Mouse (Mus musculus): ENCODE measurements around the gene Hapln2. TPM values are rescaled to one million over a fixed set of nuclear protein-coding genes. Genes with fewer than 3 reads are reported as not detected.

Hapln2 gene
- polyA plus RNA-seq, 1 experiment from 2014 or later: 0.18 TPM

GRCm38 (mm10) chr3:87996971-87997614, 30.3 kb downstream of the Hapln2 start:
- H3K9me3 ChIP-seq (replicated peaks; ENCODE audit: control insufficient read depth, low read length): no peaks in the 10 kb centered on the region
- peak overlapping the region; percentile 53 for H3K9ac ChIP-seq (ENCODE audit: low read length)
- H3K4me1 ChIP-seq (ENCODE audit: control insufficient read depth, insufficient read depth, low read length): peaks cover 18% of the 10 kb centered on the region
- no peaks in the 10 kb centered on the region for H3K36me3 ChIP-seq (ENCODE audit: control insufficient read depth, insufficient read depth)
- WGBS: under 1% methylated on average over 49 of the region's 49 CpGs
- peak overlapping the region; percentile 60 for H3K4me2 ChIP-seq (ENCODE audit: low read depth, low read length)
- H3K27ac ChIP-seq (ENCODE audit: low read length): no peak overlapping the region
- peaks cover 100% of the 10 kb centered on the region for H3K27me3 ChIP-seq (ENCODE audit: control insufficient read depth, insufficient read depth, low read length)
- ATAC-seq (replicated peaks; ENCODE audit: extremely low read depth, insufficient read depth, low FRiP score): no peak
- H3K4me3 ChIP-seq (ENCODE audit: low read length): peak overlapping the region; percentile 46

- peaks cover 18% of the 10 kb centered on the region for H3K4me1 ChIP-seq (ENCODE audit: control insufficient read depth, insufficient read depth, low read length)
- no peaks in the 10 kb centered on the region for H3K36me3 ChIP-seq (ENCODE audit: control insufficient read depth, insufficient read depth)
- peaks cover 97% of the 10 kb centered on the region for H3K27me3 ChIP-seq (ENCODE audit: control insufficient read depth, insufficient read depth, low read length)
- 5% methylated on average over 15 of the region's 15 CpGs for WGBS
- H3K9ac ChIP-seq (ENCODE audit: low read length): no peak overlapping the region
- no peak overlapping the region for H3K27ac ChIP-seq (ENCODE audit: low read length)
- H3K4me3 ChIP-seq (ENCODE audit: low read length): no peak overlapping the region
- no peak for ATAC-seq (replicated peaks; ENCODE audit: extremely low read depth, insufficient read depth, low FRiP score)
- H3K4me2 ChIP-seq (ENCODE audit: low read depth, low read length): no peak overlapping the region
- H3K9me3 ChIP-seq (replicated peaks; ENCODE audit: control insufficient read depth, low read length): no peaks in the 10 kb centered on the region
These were observed 31.0 kb downstream of the Hapln2 start for GRCm38 (mm10) chr3:87996401-87996800.

- Histone ChIP-seq H3K9me3 (replicated peaks; ENCODE audit: control insufficient read depth, low read length) (no peaks in the 10 kb centered on the region), H3K27me3 (ENCODE audit: control insufficient read depth, insufficient read depth, low read length) (peaks cover 95% of the 10 kb centered on the region), H3K9ac (ENCODE audit: low read length) (no peak overlapping the region), H3K4me3 (ENCODE audit: low read length) (no peak overlapping the region), H3K36me3 (ENCODE audit: control insufficient read depth, insufficient read depth) (no peaks in the 10 kb centered on the region), H3K4me2 (ENCODE audit: low read depth, low read length) (no peak overlapping the region), H3K4me1 (ENCODE audit: control insufficient read depth, insufficient read depth, low read length) (peaks cover 15% of the 10 kb centered on the region), H3K27ac (ENCODE audit: low read length) (no peak overlapping the region)
- 29% methylated on average over 11 of the region's 11 CpGs for WGBS
- no peak for ATAC-seq (replicated peaks; ENCODE audit: extremely low read depth, insufficient read depth, low FRiP score)
These were observed 32.1 kb downstream of the Hapln2 start for GRCm38 (mm10) chr3:87995331-87995730.

- H3K27ac ChIP-seq (ENCODE audit: low read length): no peak overlapping the region
- no peaks in the 10 kb centered on the region for H3K36me3 ChIP-seq (ENCODE audit: control insufficient read depth, insufficient read depth)
- no peak overlapping the region for H3K9ac ChIP-seq (ENCODE audit: low read length)
- no peak overlapping the region for H3K4me2 ChIP-seq (ENCODE audit: low read depth, low read length)
- H3K27me3 ChIP-seq (ENCODE audit: control insufficient read depth, insufficient read depth, low read length): peaks cover 91% of the 10 kb centered on the region
- no peak for ATAC-seq (replicated peaks; ENCODE audit: extremely low read depth, insufficient read depth, low FRiP score)
- H3K4me1 ChIP-seq (ENCODE audit: control insufficient read depth, insufficient read depth, low read length): peaks cover 4% of the 10 kb centered on the region
- no peaks in the 10 kb centered on the region for H3K9me3 ChIP-seq (replicated peaks; ENCODE audit: control insufficient read depth, low read length)
- 1% methylated on average over 6 of the region's 6 CpGs for WGBS
- no peak overlapping the region for H3K4me3 ChIP-seq (ENCODE audit: low read length)
These were observed 33.9 kb downstream of the Hapln2 start for GRCm38 (mm10) chr3:87993436-87993835.

- no peak overlapping the region for H3K9ac ChIP-seq (ENCODE audit: low read length)
- H3K4me2 ChIP-seq (ENCODE audit: low read depth, low read length): no peak overlapping the region
- peaks cover 31% of the 10 kb centered on the region for H3K4me1 ChIP-seq (ENCODE audit: control insufficient read depth, insufficient read depth, low read length)
- no peak for ATAC-seq (replicated peaks; ENCODE audit: extremely low read depth, insufficient read depth, low FRiP score)
- H3K36me3 ChIP-seq (ENCODE audit: control insufficient read depth, insufficient read depth): no peaks in the 10 kb centered on the region
- peaks cover 57% of the 10 kb centered on the region for H3K27me3 ChIP-seq (ENCODE audit: control insufficient read depth, insufficient read depth, low read length)
- H3K4me3 ChIP-seq (ENCODE audit: low read length): no peak overlapping the region
- no peak overlapping the region for H3K27ac ChIP-seq (ENCODE audit: low read length)
- WGBS: 23% methylated on average over 10 of the region's 10 CpGs
- H3K9me3 ChIP-seq (replicated peaks; ENCODE audit: control insufficient read depth, low read length): no peaks in the 10 kb centered on the region
These were observed 37.4 kb downstream of the Hapln2 start for GRCm38 (mm10) chr3:87989935-87990334.

GRCm38 (mm10) chr3:87988068-87988467, 39.3 kb downstream of the Hapln2 start:
- Histone ChIP-seq H3K36me3 (ENCODE audit: control insufficient read depth, insufficient read depth) (no peaks in the 10 kb centered on the region), H3K27ac (ENCODE audit: low read length) (no peak overlapping the region), H3K27me3 (ENCODE audit: control insufficient read depth, insufficient read depth, low read length) (peaks cover 38% of the 10 kb centered on the region), H3K9me3 (replicated peaks; ENCODE audit: control insufficient read depth, low read length) (no peaks in the 10 kb centered on the region), H3K4me1 (ENCODE audit: control insufficient read depth, insufficient read depth, low read length) (peaks cover 46% of the 10 kb centered on the region), H3K4me2 (ENCODE audit: low read depth, low read length) (peak overlapping the region; percentile 76), H3K4me3 (ENCODE audit: low read length) (peak overlapping the region; percentile 44), H3K9ac (ENCODE audit: low read length) (peak overlapping the region; percentile 64)
- no peak for ATAC-seq (replicated peaks; ENCODE audit: extremely low read depth, insufficient read depth, low FRiP score)
- 7% methylated on average over 15 of the region's 15 CpGs for WGBS

GRCm38 (mm10) chr3:87987633-87988032, 39.8 kb downstream of the Hapln2 start:
- H3K4me1 ChIP-seq (ENCODE audit: control insufficient read depth, insufficient read depth, low read length): peaks cover 51% of the 10 kb centered on the region
- H3K4me3 ChIP-seq (ENCODE audit: low read length): peak overlapping the region; percentile 44
- ATAC-seq (replicated peaks; ENCODE audit: extremely low read depth, insufficient read depth, low FRiP score): peak; percentile 49
- H3K9ac ChIP-seq (ENCODE audit: low read length): peak overlapping the region; percentile 64
- no peaks in the 10 kb centered on the region for H3K36me3 ChIP-seq (ENCODE audit: control insufficient read depth, insufficient read depth)
- H3K27me3 ChIP-seq (ENCODE audit: control insufficient read depth, insufficient read depth, low read length): peaks cover 34% of the 10 kb centered on the region
- H3K9me3 ChIP-seq (replicated peaks; ENCODE audit: control insufficient read depth, low read length): no peaks in the 10 kb centered on the region
- peak overlapping the region; percentile 76 for H3K4me2 ChIP-seq (ENCODE audit: low read depth, low read length)
- under 1% methylated on average over 15 of the region's 15 CpGs for WGBS
- no peak overlapping the region; the same call in 1 of the 2 replicates for H3K27ac ChIP-seq (ENCODE audit: low read length)

GRCm38 (mm10) chr3:87986868-87987267, 40.5 kb downstream of the Hapln2 start:
- peak; percentile 64 for ATAC-seq (replicated peaks; ENCODE audit: extremely low read depth, insufficient read depth, low FRiP score)
- Histone ChIP-seq H3K9me3 (replicated peaks; ENCODE audit: control insufficient read depth, low read length) (no peaks in the 10 kb centered on the region), H3K27me3 (ENCODE audit: control insufficient read depth, insufficient read depth, low read length) (peaks cover 26% of the 10 kb centered on the region), H3K4me2 (ENCODE audit: low read depth, low read length) (peak overlapping the region; percentile 76), H3K9ac (ENCODE audit: low read length) (peak overlapping the region; percentile 64), H3K36me3 (ENCODE audit: control insufficient read depth, insufficient read depth) (no peaks in the 10 kb centered on the region), H3K4me1 (ENCODE audit: control insufficient read depth, insufficient read depth, low read length) (peaks cover 58% of the 10 kb centered on the region), H3K4me3 (ENCODE audit: low read length) (peak overlapping the region; percentile 44), H3K27ac (ENCODE audit: low read length) (peak overlapping the region; percentile 71)
- under 1% methylated on average over 17 of the region's 17 CpGs for WGBS

- H3K9ac ChIP-seq (ENCODE audit: low read length): peak overlapping the region; percentile 48
- H3K4me3 ChIP-seq (ENCODE audit: low read length): no peak overlapping the region
- no peaks in the 10 kb centered on the region for H3K36me3 ChIP-seq (ENCODE audit: control insufficient read depth, insufficient read depth)
- WGBS: 24% methylated on average over 12 of the region's 12 CpGs
- H3K4me2 ChIP-seq (ENCODE audit: low read depth, low read length): 0 out of 2 replicates have a peak overlapping the region, but pooled peaks have one; percentile 1
- H3K27me3 ChIP-seq (ENCODE audit: control insufficient read depth, insufficient read depth, low read length): peaks cover 20% of the 10 kb centered on the region
- H3K27ac ChIP-seq (ENCODE audit: low read length): peak overlapping the region; percentile 71
- H3K9me3 ChIP-seq (replicated peaks; ENCODE audit: control insufficient read depth, low read length): no peaks in the 10 kb centered on the region
- peaks cover 66% of the 10 kb centered on the region for H3K4me1 ChIP-seq (ENCODE audit: control insufficient read depth, insufficient read depth, low read length)
- ATAC-seq (replicated peaks; ENCODE audit: extremely low read depth, insufficient read depth, low FRiP score): no peak
These were observed 41.7 kb downstream of the Hapln2 start for GRCm38 (mm10) chr3:87985505-87986320.
